In genomic region chr13:12007579-12007978, GRCm38 (mm10) we compare ENCODE assay signal across 24 mouse cellular contexts.
"Had no signal": no experiment of that assay in that cellular context is flagged by ENCODE, and none has a peak within 500 bp of the region (broad histone marks: within the 10 kb centered on the region; RNA-seq: fewer than 3 reads in every experiment).

No protein-coding gene starts in this region.

- H3K4me3 ChIP-seq: gastrocnemius, adult 2 months; heart, embryonic 13.5 days; heart, embryonic 15.5 days; hindbrain, embryonic 13.5 days; hindbrain, embryonic 15.5 days; kidney, embryonic 15.5 days; limb, embryonic 13.5 days; limb, embryonic 15.5 days; liver, embryonic 12.5 days had no signal

- DNase-seq: gastrocnemius, adult 2 months; gastrocnemius, postnatal 10 days; gastrocnemius, postnatal 25 days; heart, adult 18-20 months; heart, postnatal 14 days; heart, postnatal 36 days; kidney, adult 11 months; kidney, adult 2 months; kidney, adult 9 months; kidney, postnatal 14 days; kidney, postnatal 36 days; layer of hippocampus, postnatal 36 days; left cerebral cortex, postnatal 4 days had no signal

- H3K27ac ChIP-seq: gastrocnemius, adult 2 months; heart, embryonic 13.5 days; heart, embryonic 15.5 days; hindbrain, embryonic 13.5 days; hindbrain, embryonic 15.5 days; hindbrain, postnatal 0 days; kidney, embryonic 15.5 days; kidney, postnatal 0 days; limb, embryonic 13.5 days; limb, embryonic 15.5 days; liver, embryonic 12.5 days; liver, embryonic 14.5 days had no signal
